Mouse (Mus musculus): ENCODE measurements around the gene Ces2g.
A peak's percentile ranks its signal among the peaks of the same experiment; 100 is the strongest.

Ces2g gene

DNA sequence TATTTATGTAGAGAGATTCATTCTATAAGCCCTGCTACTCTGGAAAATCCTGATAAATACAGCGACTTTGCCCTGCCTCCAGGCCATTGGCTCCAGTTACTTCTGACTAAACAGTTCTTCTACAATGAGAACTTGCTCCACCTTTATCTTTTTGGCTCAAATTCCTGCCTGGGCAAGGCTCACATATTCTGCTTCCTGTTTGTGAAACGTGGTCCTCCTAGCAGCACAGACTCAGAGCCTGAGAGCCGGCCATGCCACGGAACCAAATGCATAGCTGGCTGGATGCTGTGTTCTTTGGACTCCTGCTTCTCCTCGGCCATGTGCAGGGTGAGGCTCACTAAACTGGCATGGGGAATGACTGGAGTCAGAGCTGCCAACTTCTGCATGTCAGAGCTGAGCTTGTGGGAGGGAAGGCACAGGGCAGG is at the start of gene Ces2g:
Gene Ces2g (plus strand): TSS at position 182 of the 425 bp plus-strand sequence.
- DNase-seq (ENCODE audit: low spot score in 2 of 2), result peak; percentile 48 to 66

- no peak for DNase-seq (ENCODE audit: low spot score in 2 of 2)
Observed at GRCm38 (mm10) chr8:104925972-104926596, 35.4 kb upstream of the Ces2g start, which contains the start of gene Ces2e. Gene Ces2e, plus strand, starts transcription at chr8:104926260.

DNA sequence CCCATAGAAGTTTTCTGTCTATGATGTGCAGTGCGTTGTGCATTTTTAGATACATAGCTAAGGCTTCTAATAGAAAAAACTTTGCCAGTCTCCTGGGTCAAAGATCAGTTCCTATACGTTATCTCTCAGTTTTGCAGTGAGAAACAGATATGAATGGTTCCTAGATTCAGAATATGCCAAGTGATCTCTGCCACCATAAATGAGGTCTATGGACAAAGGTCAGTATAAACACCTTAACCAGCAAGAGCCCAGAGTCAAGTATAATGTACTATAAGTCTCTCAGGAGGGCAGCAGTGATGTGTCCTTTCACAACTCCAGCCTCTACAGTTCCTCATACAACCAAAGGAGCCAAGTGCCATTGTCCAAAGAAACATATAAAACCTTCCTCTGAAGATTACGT is 34.2 kb upstream of the Ces2g start:
- DNase-seq (ENCODE audit: low spot score in 2 of 2), result no peak

DNA sequence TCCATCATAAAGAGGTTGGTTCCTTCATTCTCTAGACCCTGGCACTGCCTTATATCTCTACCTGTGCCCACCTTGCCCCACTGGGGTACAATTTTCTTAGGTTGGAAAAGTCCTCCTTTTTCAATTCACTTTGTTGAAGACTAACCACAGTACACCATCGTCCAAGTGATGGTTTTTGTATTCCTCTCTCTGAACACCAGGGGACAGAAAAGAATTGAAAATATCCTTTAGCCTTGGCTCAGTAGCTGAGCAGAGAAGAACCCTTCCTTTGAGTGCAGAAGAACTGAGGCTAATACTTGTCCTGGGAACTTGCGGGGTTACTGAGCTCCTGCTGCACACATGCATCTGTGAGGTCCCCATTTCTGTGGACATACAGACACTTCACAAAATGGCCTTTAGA is 16.9 kb upstream of the Ces2g start:
- DNase-seq (ENCODE audit: low spot score in 2 of 2), result no peak

- no peak for DNase-seq (ENCODE audit: low spot score in 2 of 2)
Observed at GRCm38 (mm10) chr8:104947056-104947455, 14.5 kb upstream of the Ces2g start, which contains the start of gene Ces2f. Gene Ces2f, plus strand, starts transcription at chr8:104947356.

DNA sequence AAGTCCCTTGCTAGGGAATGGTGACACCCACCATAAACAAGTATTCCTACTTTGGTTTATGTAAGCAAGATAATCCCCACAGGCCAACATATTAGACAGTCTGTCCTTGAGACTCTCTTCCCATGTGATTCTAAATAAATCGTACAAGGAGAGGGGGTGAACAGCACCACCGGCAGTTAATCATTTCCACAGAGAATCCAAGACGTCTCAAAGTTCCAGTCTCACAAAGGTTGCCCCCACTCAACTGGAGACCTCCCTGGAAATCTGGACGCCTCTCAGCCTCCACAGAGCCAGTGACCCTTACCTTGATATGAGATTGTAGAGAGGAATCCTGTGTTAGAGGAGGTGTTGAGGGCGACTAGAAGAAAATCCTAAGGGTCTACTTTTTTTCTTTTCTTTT is 12.5 kb upstream of the Ces2g start:
- no peak for DNase-seq (ENCODE audit: low spot score in 2 of 2)

- DNase-seq (ENCODE audit: low spot score in 2 of 2), result peak; percentile 60 to 69
Observed at GRCm38 (mm10) chr8:104962229-104962901, 847 bp downstream of the Ces2g start.

- peak; percentile 33 to 43 for DNase-seq (ENCODE audit: low spot score in 2 of 2)
Observed at GRCm38 (mm10) chr8:104963375-104963894, 1.9 kb downstream of the Ces2g start.

GRCm38 (mm10) chr8:104984126-104984525 is 22.6 kb downstream of the Ces2g start:
- DNase-seq (ENCODE audit: low spot score in 2 of 2), result no peak

DNA sequence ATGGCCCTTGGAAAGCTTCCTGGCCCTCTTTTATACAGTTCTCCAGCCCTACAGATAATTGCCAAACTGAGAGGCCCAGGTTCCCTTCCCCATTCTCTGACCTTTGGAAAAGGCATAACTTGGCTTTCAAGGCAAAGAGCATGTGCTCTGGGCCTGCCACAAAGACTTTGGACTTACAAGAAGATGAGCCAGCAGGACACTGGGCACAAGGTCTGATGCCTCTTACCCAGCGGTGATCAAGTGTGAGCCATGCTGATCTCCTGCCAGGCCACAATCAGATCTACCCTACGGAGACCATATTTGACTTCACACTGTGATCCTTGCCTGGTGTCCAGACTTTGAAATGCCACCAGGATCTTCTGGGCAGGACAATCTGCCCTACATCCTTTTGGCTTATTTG is 23.4 kb downstream of the Ces2g start:
- no peak for DNase-seq (ENCODE audit: low spot score in 2 of 2)

DNA sequence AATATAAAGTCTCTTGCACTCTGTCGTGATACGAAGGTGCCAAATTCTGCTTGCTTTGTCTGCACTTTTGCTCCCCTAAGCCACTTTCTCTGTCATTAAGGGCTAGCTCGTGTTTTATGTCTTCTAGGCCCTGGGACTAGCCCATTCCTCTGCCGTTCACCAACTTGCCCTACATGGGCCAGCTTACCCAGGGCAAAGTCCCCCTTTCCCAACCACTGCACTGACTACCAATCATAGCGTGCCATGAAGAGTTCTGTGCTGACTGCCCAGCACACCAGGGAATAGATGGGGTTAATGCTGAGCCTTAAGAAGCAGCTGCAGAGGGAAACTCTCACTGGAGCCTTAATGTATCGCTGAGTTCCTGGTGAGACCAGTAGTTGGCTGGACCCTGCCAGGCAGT is 36.7 kb downstream of the Ces2g start:
- DNase-seq (ENCODE audit: low spot score in 2 of 2), result no peak

- no peak for DNase-seq (ENCODE audit: low spot score in 2 of 2)
Observed at GRCm38 (mm10) chr8:104999183-104999582, 37.7 kb downstream of the Ces2g start.

GRCm38 (mm10) chr8:105000586-105000985 is 39.1 kb downstream of the Ces2g start, which contains the start of gene Ces2h:
Gene Ces2h, plus strand, starts transcription at chr8:105000853.
- DNase-seq (ENCODE audit: low spot score in 2 of 2), result no peak

DNA sequence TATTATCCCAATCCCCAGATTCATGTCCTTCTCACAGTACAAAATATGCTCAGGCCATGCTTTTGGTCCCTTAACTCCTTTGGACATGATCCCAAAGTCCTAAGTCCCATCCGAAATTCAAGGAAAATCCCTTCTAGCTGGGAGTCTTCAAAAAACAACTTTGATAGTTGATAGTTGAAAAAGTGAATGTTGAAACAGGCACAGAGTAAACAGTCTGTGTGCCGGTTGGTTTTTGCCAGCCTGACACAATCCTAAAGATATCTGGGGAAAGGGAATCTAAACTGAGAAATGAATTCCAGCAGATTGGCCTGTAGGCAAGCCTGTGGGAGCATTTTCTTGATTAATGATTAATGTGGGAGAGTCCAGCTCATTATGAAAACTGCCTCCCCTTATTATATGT is 48.5 kb downstream of the Ces2g start:
- DNase-seq (ENCODE audit: low spot score in 2 of 2), result peak in 1 of 2 experiments; percentile 1

GRCm38 (mm10) chr8:105011136-105011535 is 49.6 kb downstream of the Ces2g start:
- peak in 1 of 2 experiments; percentile 49 for DNase-seq (ENCODE audit: low spot score in 2 of 2)

DNA sequence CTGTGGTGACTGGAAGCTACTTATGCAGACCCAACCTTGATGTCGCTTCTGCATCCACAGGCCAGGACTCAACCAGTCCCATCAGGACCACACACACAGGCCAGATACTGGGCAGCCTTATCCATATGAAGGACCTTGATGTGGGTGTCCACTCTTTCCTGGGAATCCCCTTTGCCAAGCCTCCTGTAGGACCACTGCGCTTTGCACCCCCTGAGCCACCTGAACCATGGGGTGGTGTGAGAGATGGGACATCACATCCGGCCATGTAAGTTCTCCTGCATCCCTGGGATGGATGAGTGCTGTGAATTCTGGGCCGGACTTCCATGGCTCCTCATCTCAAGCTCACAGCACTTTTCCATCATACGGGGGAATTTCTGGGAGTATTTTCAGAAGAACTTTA is 52.9 kb downstream of the Ces2g start:
- DNase-seq (ENCODE audit: low spot score in 2 of 2), result no peak

Data from spleen, postnatal 10 days (tissue).